Mouse (Mus musculus) heart, adult 2 months (tissue): ENCODE data around the gene Ubap1. TPM values are rescaled to one million over a fixed set of nuclear protein-coding genes. Genes with fewer than 3 reads are reported as not detected.

ENCODE experiments used
- DNase-seq, 2 experiments: peaks; one replicate each; pipeline ENCODE4 v3.0.0; 2021
- H3K27ac ChIP-seq: fragments of 200-600 bp; 2 replicates; pipeline ENCODE4 v1.8.1; 2022
- H3K27me3 ChIP-seq: fragments of 200-500 bp; 2 replicates; pipeline ENCODE4 v1.6.1; 2012; ENCODE audit warnings: mild to moderate bottlenecking, low read length, inconsistent platforms, mixed read lengths; ENCODE audit not compliant: control insufficient read depth, insufficient read depth
- H3K36me3 ChIP-seq: fragments of 200-500 bp; 2 replicates; pipeline ENCODE4 v1.6.1; 2012; ENCODE audit warnings: low read length, inconsistent platforms; ENCODE audit not compliant: control insufficient read depth, insufficient read depth
- H3K4me1 ChIP-seq: fragments of 200-500 bp; 2 replicates; pipeline ENCODE4 v1.6.1; 2011; ENCODE audit warnings: low read length; ENCODE audit not compliant: control insufficient read depth, insufficient read depth
- H3K4me3 ChIP-seq: fragments of 200-600 bp; 2 replicates; pipeline ENCODE4 v1.8.1; 2022
- H3K79me2 ChIP-seq: fragments of 200-500 bp; replicated peaks from 2 replicates; pipeline ENCODE4 v1.6.1; 2012; ENCODE audit warnings: mild to moderate bottlenecking, inconsistent platforms, low read length, moderate library complexity, mixed read lengths; ENCODE audit not compliant: control insufficient read depth, insufficient read depth
- H3K9ac ChIP-seq: fragments of 200-500 bp; 2 replicates; pipeline ENCODE4 v1.6.1; 2012; ENCODE audit warnings: low read depth, mild to moderate bottlenecking, control low read depth, inconsistent platforms, low read length, mixed read lengths
- CTCF ChIP-seq: fragments of 200-600 bp; IDR thresholded peaks from 2 replicates; pipeline ENCODE4 v1.8.1; 2022; ENCODE audit warnings: antibody characterized with exemption, mild to moderate bottlenecking, moderate library complexity
- EP300 ChIP-seq: fragments of 200-500 bp; IDR thresholded peaks from 2 replicates; pipeline ENCODE4 v1.6.1; 2011; ENCODE audit warnings: low read depth, low read length, control low read depth; ENCODE audit not compliant: insufficient read depth
- POLR2A ChIP-seq: fragments of 200-500 bp; IDR thresholded peaks from 2 replicates; pipeline ENCODE4 v1.6.1; 2011; ENCODE audit warnings: mild to moderate bottlenecking, low read depth, low read length, control low read depth; ENCODE audit not compliant: insufficient read depth
- WGBS: fragments of 180-500 bp; shearing (Covaris S2); methylation state at CpG from one replicate; pipeline ENCODE4 v1.1.7; 2018; 5-methylcytosine and 5-hydroxymethylcytosine counted together
- intact Hi-C: fragments of 180-260 bp; cut with DNase I; formaldehyde crosslinking; loops from one replicate; pipeline ENCODE4 v1.15.1; 2025
- polyA plus RNA-seq: library from polyadenylated mRNA; depleted of rRNA; stranded (reverse); fragments of >200 nt; gene quantifications from 2 replicates; pipeline ENCODE4 v1.2.3, GENCODE M21; 2012
- total RNA-seq, 2 experiments: library from RNA; stranded (reverse); gene quantifications; 2 replicates each; pipeline ENCODE4 v1.2.3; 2021

Ubap1 gene
- total and polyA plus RNA-seq, 3 experiments, result 21.8 to 43.7 (median 37.3) TPM

DNA sequence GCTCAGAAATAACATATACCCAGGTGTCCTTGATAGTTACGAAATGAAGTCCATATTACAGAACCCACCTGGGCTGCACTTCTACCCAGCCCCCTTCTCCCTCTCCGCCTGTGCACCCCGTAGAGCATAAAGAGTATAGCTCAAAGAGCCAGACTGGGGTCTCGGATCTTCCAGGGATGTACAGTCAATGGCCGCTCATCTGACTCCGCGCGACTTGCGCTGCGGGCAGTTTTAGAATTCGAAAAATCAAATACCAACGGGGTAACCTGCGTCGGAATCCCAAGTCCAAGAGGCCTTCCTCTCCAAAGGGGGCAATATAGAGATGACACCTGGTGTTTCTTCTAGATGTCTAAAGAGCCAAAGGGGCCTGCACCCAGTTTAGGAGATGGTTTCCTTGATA, 35.1 kb upstream of the Ubap1 start:
- H3K79me2 ChIP-seq, result peaks cover 1% of the 10 kb centered on the region; the same call in 1 of the 2 replicates
- no peaks in the 10 kb centered on the region for H3K27me3 ChIP-seq
- H3K4me1 ChIP-seq, result peaks cover 4% of the 10 kb centered on the region
- intact Hi-C loops, result loop anchor here (2.0 kb wide), 2 partner anchors 39 to 75 kb away; partner anchors contain the start of gene Ubap2
- peak in 1 of 2 experiments; percentile 36 for DNase-seq
- H3K4me3 ChIP-seq, result peak overlapping the region; percentile 81
- H3K9ac ChIP-seq, result peak overlapping the region; percentile 96
- peak overlapping the region; percentile 100 for H3K27ac ChIP-seq
- TF ChIP-seq CTCF (no peak), POLR2A (no peak), EP300 (no peak)
- WGBS, result 10% methylated on average over 14 of the region's 14 CpGs
- H3K36me3 ChIP-seq, result peaks cover 14% of the 10 kb centered on the region

DNA sequence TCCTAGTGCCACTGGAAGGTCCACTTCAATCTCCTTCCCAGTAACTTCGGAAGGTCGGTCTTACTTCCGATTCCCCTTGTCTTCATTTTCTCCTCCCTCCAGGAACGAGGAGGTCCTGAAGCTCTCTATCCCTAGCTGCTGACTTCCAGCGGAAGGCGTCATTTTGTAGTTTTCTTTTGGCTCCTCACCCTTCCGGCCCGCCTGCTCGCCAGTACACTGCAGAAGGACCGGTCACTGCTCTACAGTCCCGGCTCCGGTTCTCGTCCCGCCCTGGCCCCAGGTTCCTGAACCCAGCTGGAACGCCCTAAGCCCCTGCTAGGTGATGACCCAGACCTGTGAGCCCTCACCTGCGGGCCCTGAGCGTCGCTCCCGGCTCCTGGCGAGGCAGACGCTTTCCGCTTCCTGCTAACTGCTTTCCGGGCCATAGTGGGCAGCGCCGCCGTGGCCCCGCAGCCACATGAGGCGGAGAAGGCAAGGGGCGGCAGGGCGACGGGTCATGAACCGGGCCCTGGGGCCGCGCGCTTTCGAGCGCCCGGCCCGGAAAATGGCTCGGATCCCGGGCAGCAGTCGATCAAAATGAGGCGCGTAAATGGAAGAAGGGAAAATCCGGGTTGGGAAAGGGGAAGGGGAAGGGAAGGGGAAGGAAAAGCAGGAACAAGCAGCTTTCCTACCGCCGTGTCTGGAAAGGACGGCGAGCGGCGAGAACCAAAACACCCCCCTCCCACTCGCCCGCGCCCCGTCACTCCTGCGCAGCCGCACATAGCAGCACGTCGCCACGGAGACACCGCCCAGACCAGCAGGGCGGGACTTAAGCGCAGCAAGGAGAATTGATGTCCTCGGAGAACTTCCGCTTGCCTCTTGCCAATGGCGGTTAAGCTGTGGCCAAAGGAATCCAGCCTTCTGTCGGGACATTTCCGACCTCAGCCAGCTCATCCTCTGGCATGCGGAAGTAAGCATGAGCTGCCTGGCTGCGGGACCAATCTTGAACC, 34.4 kb upstream of the Ubap1 start, which contains the start of gene Dcaf12:
TSS of gene Dcaf12 (minus strand) at position 749 of the 989 bp plus-strand sequence.
- peak; percentile 94 to 97 for DNase-seq
- Histone ChIP-seq H3K9ac (peak within 1 kb of the TSS; percentile 96), H3K79me2 (peaks cover 1% of the 10 kb centered on the region; the same call in 1 of the 2 replicates), H3K4me1 (peaks cover 4% of the 10 kb centered on the region), H3K27ac (peak within 1 kb of the TSS; percentile 100), H3K27me3 (no peaks in the 10 kb centered on the region), H3K4me3 (peak within 1 kb of the TSS; percentile 81), H3K36me3 (peaks cover 14% of the 10 kb centered on the region)
- TF ChIP-seq POLR2A, result peak; percentile 93
- TF ChIP-seq EP300, result peak; percentile 87
- TF ChIP-seq CTCF, result no peak
- intact Hi-C loops, result loop anchor here (1.0 to 2.0 kb wide), 3 partner anchors 35 to 74 kb away; partner anchors contain the start of gene Ubap2
- under 1% methylated on average over 70 of the region's 70 CpGs for WGBS

DNA sequence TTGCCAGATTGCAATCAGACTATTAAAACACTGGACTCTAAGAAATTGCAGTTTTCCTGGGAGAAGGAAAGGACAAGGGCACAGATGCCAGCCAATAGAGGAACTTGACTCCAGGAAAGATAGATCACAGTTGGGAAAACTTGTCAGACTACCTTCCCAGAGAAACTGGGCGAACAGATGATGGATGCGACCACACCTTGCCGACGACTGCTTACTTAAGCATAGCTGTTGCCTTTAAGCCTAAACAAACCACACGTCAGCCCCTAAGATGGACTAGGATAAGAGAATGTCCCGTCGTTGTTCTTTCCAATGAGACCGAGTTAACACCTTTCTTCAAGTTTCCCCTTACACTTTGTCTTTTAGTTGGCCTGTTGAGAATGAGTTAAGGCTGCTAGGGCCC, 33.6 kb upstream of the Ubap1 start:
- peak overlapping the region; percentile 81 for H3K4me3 ChIP-seq
- H3K36me3 ChIP-seq, result peaks cover 14% of the 10 kb centered on the region
- DNase-seq, result no peak
- peak overlapping the region; percentile 58 for H3K9ac ChIP-seq
- no peaks in the 10 kb centered on the region for H3K79me2 ChIP-seq
- H3K27ac ChIP-seq, result peak overlapping the region; percentile 100
- TF ChIP-seq POLR2A, result no peak
- WGBS, result 57% methylated on average over 8 of the region's 8 CpGs
- H3K4me1 ChIP-seq, result peaks cover 4% of the 10 kb centered on the region
- intact Hi-C loops, result loop anchor here (1.0 to 2.0 kb wide), 3 partner anchors 34 to 74 kb away; partner anchors contain the start of gene Ubap2
- H3K27me3 ChIP-seq, result no peaks in the 10 kb centered on the region

DNA sequence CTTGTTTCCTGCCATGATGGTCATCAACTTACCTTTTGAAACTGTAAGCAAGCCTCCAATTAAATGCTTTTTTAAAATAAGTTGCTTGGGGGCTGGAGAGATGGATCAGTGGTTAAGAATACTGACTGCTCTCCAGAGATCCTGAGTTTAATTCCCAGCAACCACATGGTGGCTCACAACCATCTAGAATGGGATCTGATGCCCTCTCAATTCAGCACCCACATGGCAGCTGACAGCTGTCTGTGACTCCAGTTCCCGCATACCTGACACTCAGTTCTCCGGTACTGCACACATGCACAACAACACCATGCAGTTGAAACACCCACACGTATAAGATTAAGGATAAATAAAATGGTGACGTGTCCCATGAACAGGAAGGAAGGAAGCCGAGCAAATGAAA, 30.5 kb upstream of the Ubap1 start:
- DNase-seq, result no peak
- intact Hi-C loops, result no loop called here
- Histone ChIP-seq H3K4me3 (no peak overlapping the region), H3K36me3 (peaks cover 1% of the 10 kb centered on the region), H3K27me3 (no peaks in the 10 kb centered on the region), H3K27ac (no peak overlapping the region), H3K79me2 (no peaks in the 10 kb centered on the region), H3K4me1 (peaks cover 4% of the 10 kb centered on the region), H3K9ac (no peak overlapping the region)
- WGBS, result 61% methylated on average over 5 of the region's 5 CpGs
- TF ChIP-seq POLR2A, result no peak
- no peak for TF ChIP-seq EP300
- TF ChIP-seq CTCF, result no peak

DNA sequence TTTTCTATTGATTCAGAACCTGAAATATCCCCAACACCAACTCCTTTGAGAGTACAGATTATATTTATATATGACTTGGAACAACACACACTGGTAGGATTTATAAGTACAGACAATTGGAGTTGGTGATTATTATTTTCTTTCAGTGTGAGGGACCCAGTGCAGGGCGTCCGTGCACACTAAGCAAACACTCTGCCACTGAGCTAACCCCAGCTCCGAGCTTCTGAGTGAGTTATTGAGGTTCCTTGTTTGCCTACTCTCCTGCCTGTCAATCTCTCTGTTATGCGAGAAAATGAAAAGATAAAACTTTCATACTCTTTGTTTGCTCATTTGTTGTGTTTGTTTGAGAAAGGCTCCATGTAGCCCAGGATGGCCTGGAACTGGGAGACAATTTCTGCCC, 27.8 kb upstream of the Ubap1 start:
- Histone ChIP-seq H3K27me3 (no peaks in the 10 kb centered on the region), H3K27ac (no peak overlapping the region), H3K4me1 (no peaks in the 10 kb centered on the region), H3K36me3 (no peaks in the 10 kb centered on the region), H3K79me2 (no peaks in the 10 kb centered on the region), H3K4me3 (no peak overlapping the region), H3K9ac (no peak overlapping the region)
- 82% methylated on average over 4 of the region's 4 CpGs for WGBS
- DNase-seq, result no peak
- TF ChIP-seq CTCF (no peak), EP300 (no peak), POLR2A (no peak)
- intact Hi-C loops, result no loop called here

DNA sequence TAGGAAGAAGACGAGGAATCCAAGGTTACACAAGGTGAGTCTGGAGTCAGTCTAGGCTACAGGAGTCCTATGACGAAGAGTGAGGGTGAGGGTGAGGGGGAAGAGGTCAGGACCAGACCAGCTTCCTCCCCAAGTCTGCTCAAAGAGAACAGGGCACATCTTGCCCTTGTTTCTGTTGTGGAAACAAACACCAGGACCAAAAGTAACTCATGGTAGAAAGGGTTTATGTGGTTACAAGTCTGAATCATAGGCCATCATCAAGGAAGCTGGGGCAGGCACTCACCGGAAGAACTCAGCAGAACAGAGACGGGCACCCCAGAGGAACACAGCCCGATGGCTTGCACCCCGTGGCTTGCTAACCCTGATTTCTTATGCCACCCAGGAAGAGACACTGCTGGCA, 21.9 kb upstream of the Ubap1 start:
- no peaks in the 10 kb centered on the region for H3K36me3 ChIP-seq
- no peak overlapping the region for H3K9ac ChIP-seq
- H3K4me1 ChIP-seq, result no peaks in the 10 kb centered on the region
- no peak for DNase-seq
- intact Hi-C loops, result no loop called here
- no peak for TF ChIP-seq POLR2A
- TF ChIP-seq CTCF, result no peak
- TF ChIP-seq EP300, result no peak
- H3K79me2 ChIP-seq, result no peaks in the 10 kb centered on the region
- H3K27me3 ChIP-seq, result no peaks in the 10 kb centered on the region
- no peak overlapping the region for H3K4me3 ChIP-seq
- no peak overlapping the region for H3K27ac ChIP-seq
- 87% methylated on average over 6 of the region's 6 CpGs for WGBS
